Mouse (Mus musculus): ENCODE data around the gene Prkra. TPM values are rescaled to one million over a fixed set of nuclear protein-coding genes. Genes with fewer than 3 reads are reported as not detected.

Prkra gene
- total and polyA plus RNA-seq, 3 experiments = 7.0 to 13.7 (median 8.4) TPM

- Histone ChIP-seq H3K27ac (ENCODE audit: insufficient read depth, low read depth) (no peak overlapping the region), H3K4me3 (replicated peaks in 1 of 3; ENCODE audit: low read depth in 2 of 3, low read length in 2 of 3, poor library complexity in 1 of 3) (no peak overlapping the region), H3K9ac (ENCODE audit: insufficient read depth, low read depth) (no peak overlapping the region), H3K36me3 (replicated peaks in 1 of 2; ENCODE audit: control insufficient read depth in 1 of 2, insufficient read depth in 1 of 2, low read length in 1 of 2) (no peaks in the 10 kb centered on the region), H3K4me1 (ENCODE audit: control insufficient read depth in 1 of 2, insufficient read depth in 2 of 2) (no peaks in the 10 kb centered on the region), H3K27me3 (replicated peaks) (no peaks in the 10 kb centered on the region), H3K9me3 (replicated peaks; ENCODE audit: low read length) (no peaks in the 10 kb centered on the region), H3K79me2 (replicated peaks; ENCODE audit: control insufficient read depth, extremely low read depth, insufficient read depth, poor library complexity, severe bottlenecking) (no peaks in the 10 kb centered on the region), H3K4me2 (ENCODE audit: insufficient read depth, low read depth, poor library complexity, severe bottlenecking) (no peak overlapping the region)
- peak; percentile 39 for DNase-seq (ENCODE audit: extremely low read depth)
- TF ChIP-seq ZNF384 (IDR thresholded peaks at IDR 0.05; ENCODE audit: low read depth, low read length) = no peak
- TF ChIP-seq HCFC1 (IDR thresholded peaks at IDR 0.05; ENCODE audit: low read depth, low read length) = no peak
- TF ChIP-seq NELFE (IDR thresholded peaks at IDR 0.05; ENCODE audit: low read depth, low read length) = 0 out of 2 replicates have a peak, but pooled peaks have one; percentile 26
- no peak for TF ChIP-seq MAX (IDR thresholded peaks at IDR 0.05; ENCODE audit: low read length)
- TF ChIP-seq CTCF (conservative IDR thresholded peaks at IDR 0.05 in 1 of 2, IDR thresholded peaks at IDR 0.05 in 1 of 2; ENCODE audit: low read depth in 2 of 2, low read length in 2 of 2) = peak; percentile 65 to 74; a peak in 3 of 4 replicates
- TF ChIP-seq POLR2AphosphoS2 (IDR thresholded peaks at IDR 0.05; ENCODE audit: low read depth, low read length) = no peak
- TF ChIP-seq SMC3 (IDR thresholded peaks at IDR 0.05; ENCODE audit: low read depth, low read length) = peak; percentile 67
- no peak for TF ChIP-seq MYC (IDR thresholded peaks at IDR 0.05; ENCODE audit: low read depth, low read length)
- no peak for TF ChIP-seq ELF1 (IDR thresholded peaks at IDR 0.05; ENCODE audit: low read depth, low read length)
- TF ChIP-seq POLR2A (IDR thresholded peaks at IDR 0.05; ENCODE audit: low read depth, low read length) = no peak
- no peak for TF ChIP-seq PAX5 (IDR thresholded peaks at IDR 0.05; ENCODE audit: low read length)
- no peak for TF ChIP-seq TBP (conservative IDR thresholded peaks at IDR 0.05; ENCODE audit: low read depth, low read length)
- no peak for TF ChIP-seq ZKSCAN1 (IDR thresholded peaks at IDR 0.05; ENCODE audit: borderline replicate concordance, low read depth, low read length)
- TF ChIP-seq CHD1 (IDR thresholded peaks at IDR 0.05; ENCODE audit: low read depth, low read length) = no peak
- no peak for TF ChIP-seq ETS1 (conservative IDR thresholded peaks at IDR 0.05; ENCODE audit: low read depth, low read length)
- no peak for TF ChIP-seq E2F4 (IDR thresholded peaks at IDR 0.05; ENCODE audit: insufficient replicate concordance, low read depth, low read length)
- peak; percentile 60 for TF ChIP-seq RAD21 (IDR thresholded peaks at IDR 0.05; ENCODE audit: low read depth, low read length)
- TF ChIP-seq UBTF (IDR thresholded peaks at IDR 0.05; ENCODE audit: low read depth, low read length) = no peak
- in situ Hi-C loops (cut with MboI; ENCODE audit: low pct_ligation_motif_present, low pct_unique_long_range_greater_than_20kb, low sequenced_read_pairs) (no loop called here), dilution Hi-C loops (cut with MboI; ENCODE audit: extremely low pct_ligation_motif_present, extremely low pct_unique_long_range_greater_than_20kb, low sequenced_read_pairs) (no loop called here)
Observed at GRCm38 (mm10) chr2:76618078-76618477, 29.7 kb downstream of the Prkra start.

- no peaks in the 10 kb centered on the region for H3K9me3 ChIP-seq (replicated peaks; ENCODE audit: low read length)
- H3K36me3 ChIP-seq (replicated peaks in 1 of 2; ENCODE audit: control insufficient read depth in 1 of 2, insufficient read depth in 1 of 2, low read length in 1 of 2) = no peaks in the 10 kb centered on the region
- no peak for DNase-seq (ENCODE audit: extremely low read depth)
- no peak overlapping the region for H3K4me3 ChIP-seq (replicated peaks in 1 of 3; ENCODE audit: low read depth in 2 of 3, low read length in 2 of 3, poor library complexity in 1 of 3)
- no peak for TF ChIP-seq E2F4 (IDR thresholded peaks at IDR 0.05; ENCODE audit: insufficient replicate concordance, low read depth, low read length)
- TF ChIP-seq ZC3H11A (IDR thresholded peaks at IDR 0.05; ENCODE audit: low read depth, low read length) = no peak
- TF ChIP-seq RAD21 (IDR thresholded peaks at IDR 0.05; ENCODE audit: low read depth, low read length) = no peak
- TF ChIP-seq USF2 (conservative IDR thresholded peaks at IDR 0.05; ENCODE audit: low read depth, low read length) = no peak
- TF ChIP-seq JUN (IDR thresholded peaks at IDR 0.05; ENCODE audit: insufficient read depth, low read depth, low read length) = no peak
- TF ChIP-seq HCFC1 (IDR thresholded peaks at IDR 0.05; ENCODE audit: low read depth, low read length) = no peak
- no peak for TF ChIP-seq ZNF384 (IDR thresholded peaks at IDR 0.05; ENCODE audit: low read depth, low read length)
- H3K9ac ChIP-seq (ENCODE audit: insufficient read depth, low read depth) = no peak overlapping the region
- in situ Hi-C loops (cut with MboI; ENCODE audit: low pct_ligation_motif_present, low pct_unique_long_range_greater_than_20kb, low sequenced_read_pairs) (no loop called here), dilution Hi-C loops (cut with MboI; ENCODE audit: extremely low pct_ligation_motif_present, extremely low pct_unique_long_range_greater_than_20kb, low sequenced_read_pairs) (no loop called here)
- no peak overlapping the region for H3K4me2 ChIP-seq (ENCODE audit: insufficient read depth, low read depth, poor library complexity, severe bottlenecking)
- no peaks in the 10 kb centered on the region for H3K27me3 ChIP-seq (replicated peaks)
- no peaks in the 10 kb centered on the region for H3K4me1 ChIP-seq (ENCODE audit: control insufficient read depth in 1 of 2, insufficient read depth in 2 of 2)
- H3K79me2 ChIP-seq (replicated peaks; ENCODE audit: control insufficient read depth, extremely low read depth, insufficient read depth, poor library complexity, severe bottlenecking) = no peaks in the 10 kb centered on the region
- H3K27ac ChIP-seq (ENCODE audit: insufficient read depth, low read depth) = no peak overlapping the region
Observed at GRCm38 (mm10) chr2:76611996-76612395, 35.8 kb downstream of the Prkra start.

All from CH12.LX (cell line).